Mouse (Mus musculus) embryonic fibroblast, embryonic 13.5 days (primary cell): ENCODE measurements at regions not wholly inside any gene's neighbourhood (a gene's known extent, or its start where the extent isn't known, plus 50 kb on each side); places are given as distances from the start of the nearest gene placed in this dataset.

Source experiments
- CTCF ChIP-seq: IDR thresholded peaks from 2 replicates; pipeline ENCODE4 v1.5.1; 2011; ENCODE audit warnings: mild to moderate bottlenecking, control low read depth, low read length, moderate library complexity, borderline replicate concordance; ENCODE audit not compliant: insufficient read depth
- POLR2A ChIP-seq: IDR thresholded peaks from 2 replicates; pipeline ENCODE4 v1.6.1; 2011; ENCODE audit warnings: low read depth, mild to moderate bottlenecking, control low read depth, low read length, moderate library complexity

GRCm38 (mm10) chr4:125200762-125201161, 73.1 kb upstream of the Zc3h12a start:
- TF ChIP-seq CTCF = no peak
- TF ChIP-seq POLR2A = no peak
